ENCODE assay signal across 8 mouse cellular contexts in the genomic region with DNA sequence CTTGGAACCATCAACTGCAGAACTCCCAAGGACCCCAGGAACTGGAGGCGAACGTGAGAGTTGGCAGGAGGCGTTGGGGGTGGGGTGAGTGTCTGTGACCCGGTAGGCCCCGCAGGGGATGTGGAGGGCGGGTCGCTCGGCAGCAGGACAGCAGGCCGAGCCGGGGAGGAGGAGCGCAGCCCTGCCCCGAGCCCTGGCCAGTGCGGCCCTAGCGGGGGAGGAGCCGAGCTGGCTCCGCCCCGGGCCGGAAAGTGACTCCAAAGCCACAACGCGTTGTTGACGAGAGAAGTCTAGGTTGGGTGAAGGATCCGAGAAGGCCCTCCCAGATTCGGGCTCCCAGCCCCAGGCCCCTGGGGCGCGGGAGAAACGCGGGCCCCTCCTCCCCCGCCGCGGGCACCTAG. TPM values are rescaled to one million over a fixed set of nuclear protein-coding genes. Genes with fewer than 3 reads are reported as not detected.
DNase-seq lines count a peak whose midpoint lies in the region; ATAC-seq lines count a peak whose summit lies in the region.

A gene (plus strand): TSS at position 235 of the 401 bp plus-strand sequence.

- H3K27me3 ChIP-seq in intestine, embryonic 16.5 days (replicated peaks; ENCODE audit: control insufficient read depth, insufficient read depth, low read length): no peaks in the 10 kb centered on the region

- H3K36me3 ChIP-seq in intestine, embryonic 16.5 days (ENCODE audit: control insufficient read depth, insufficient read depth, low read length): peaks cover 18% of the 10 kb centered on the region

- H3K4me3 ChIP-seq in intestine, embryonic 16.5 days (ENCODE audit: low read length): peak within 1 kb of the TSS; percentile 85

- H3K9me3 ChIP-seq in intestine, embryonic 16.5 days (ENCODE audit: control insufficient read depth, low read length): no peaks in the 10 kb centered on the region

- H3K27ac ChIP-seq in intestine, embryonic 16.5 days (ENCODE audit: low read length): peak within 1 kb of the TSS; percentile 97

- peak; percentile 93 for ATAC-seq in intestine, embryonic 16.5 days

- H3K9ac ChIP-seq in intestine, embryonic 16.5 days (ENCODE audit: low read depth, low read length): peak within 1 kb of the TSS; percentile 88

- peak within 1 kb of the TSS; percentile 77 for H3K4me2 ChIP-seq in intestine, embryonic 16.5 days (ENCODE audit: low read depth, low read length)

- intact Hi-C loops in left cerebral cortex, postnatal 25 days (cut with DNase I): no loop called here

- peaks cover 32% of the 10 kb centered on the region for H3K4me1 ChIP-seq in intestine, embryonic 16.5 days (ENCODE audit: control insufficient read depth, insufficient read depth, low read length)

- peak; percentile 90 for DNase-seq in adrenal gland, adult 8-10 months
- DNase-seq in embryo, embryonic 9.5 days (ENCODE audit: extremely low spot score): peak; percentile 94
- peak; percentile 85 to 91 for DNase-seq in gastrocnemius, postnatal 4 days (ENCODE audit: low spot score in 2 of 2)
- DNase-seq in left cerebral cortex, postnatal 25 days (ENCODE audit: low spot score in 2 of 2): peak; percentile 79 to 81
- peak; percentile 93 for DNase-seq in mesoderm, embryonic 11.5 days (ENCODE audit: low read depth, low spot score)
- DNase-seq in right cerebral cortex, postnatal 25 days: peak; percentile 83
- DNase-seq in urinary bladder, postnatal 4 days (ENCODE audit: low spot score in 2 of 2): peak; percentile 90 to 94

- 0% methylated on average over 23 of the region's 30 CpGs for WGBS in intestine, embryonic 16.5 days

RNA-seq across cellular contexts. Expression of the gene that starts here (rescaled TPM):
- 10 to 100 TPM; 19.1 to 27.2 (median 25.1) TPM for total RNA-seq in adrenal gland, adult 8-10 months (2022)
- 10 to 100 TPM; 15.7 to 16.9 TPM for total RNA-seq in gastrocnemius, postnatal 4 days (2021)
- 12.5 and 13.6 TPM in 2 replicates for polyA plus RNA-seq in intestine, embryonic 16.5 days (2015; fragmentation: Nextera tagmentation; extraction: Ambion mirVana)
- total RNA-seq in left cerebral cortex, postnatal 25 days (2021): 10 to 100 TPM; 10.1 to 10.7 TPM

Comparison
In these comparisons a context has a peak if more than half of its experiments do, and no peak if none do; other contexts are left out.
1. Peak in every context shown above with its lines: DNase-seq, ATAC-seq, H3K4me3 ChIP-seq and H3K27ac ChIP-seq.